Mouse (Mus musculus): ENCODE data around the gene Zfp207.

- TF ChIP-seq CTCF (IDR thresholded peaks at IDR 0.05; ENCODE audit: control insufficient read depth, insufficient read depth, insufficient read length): no peak
- TF ChIP-seq USF1 (IDR thresholded peaks at IDR 0.05; ENCODE audit: low read depth): no peak
These were observed 457 bp upstream of the Zfp207 start for GRCm38 (mm10) chr11:80382626-80383018.
